Mouse (Mus musculus) liver, embryonic 14.5 days (tissue): ENCODE results near the gene Sox9. TPM values are rescaled to one million over a fixed set of nuclear protein-coding genes. Genes with fewer than 3 reads are reported as not detected.

Experiments
- ATAC-seq: fragments of 200-750 bp; cut with Nextera tagmentation; 2 replicates; pipeline ENCODE4 v1.8.0; 2017; ENCODE audit warnings: moderate number of reproducible peaks, mild to moderate bottlenecking, moderate library complexity; ENCODE audit not compliant: insufficient read depth
- DNase-seq, 3 experiments: peaks; one replicate each; pipeline ENCODE4 v3.0.0-alpha.2; 2012 to 2013; ENCODE audit warnings: low read depth in 3 of 3, low spot score in 3 of 3
- H3K27ac ChIP-seq: fragments of 300-500 bp; sonication (generic); 2 replicates; pipeline ENCODE4 v1.5.1; 2014; ENCODE audit warnings: moderate library complexity, mild to moderate bottlenecking, control low read depth, inconsistent platforms
- H3K27me3 ChIP-seq: fragments of 300-500 bp; sonication (generic); 2 replicates; pipeline ENCODE4 v1.6.1; 2014; ENCODE audit warnings: mild to moderate bottlenecking, low read length, moderate library complexity; ENCODE audit not compliant: control insufficient read depth, insufficient read depth
- H3K36me3 ChIP-seq: fragments of 300-500 bp; sonication (generic); replicated peaks from 2 replicates; pipeline ENCODE4 v1.6.1; 2014; ENCODE audit warnings: low read depth; ENCODE audit not compliant: control insufficient read depth, insufficient read depth
- H3K4me1 ChIP-seq, 2 experiments: fragments of 200-500 bp in 1 of 2; fragments of 300-500 bp in 1 of 2; sonication (generic) in 1 of 2; replicated peaks; 2 replicates each; pipeline ENCODE4 v1.6.1; 2012 to 2014; ENCODE audit warnings: antibody characterized with exemption in 1 of 2, inconsistent platforms in 1 of 2, low read length in 1 of 2; ENCODE audit not compliant: control insufficient read depth in 2 of 2, insufficient read depth in 2 of 2
- H3K4me2 ChIP-seq: fragments of 300-500 bp; sonication (generic); 2 replicates; pipeline ENCODE4 v1.6.1; 2014; ENCODE audit warnings: low read depth, mild to moderate bottlenecking, control low read depth, moderate library complexity
- H3K4me3 ChIP-seq, 2 experiments: fragments of 200-500 bp in 1 of 2; fragments of 300-500 bp in 1 of 2; sonication (generic) in 1 of 2; 2 replicates each; pipeline ENCODE4 v1.5.1; 2012 to 2014; ENCODE audit warnings: low read depth in 2 of 2, low read length in 2 of 2, mild to moderate bottlenecking in 2 of 2, control low read depth in 1 of 2, inconsistent platforms in 1 of 2, moderate library complexity in 1 of 2; ENCODE audit not compliant: insufficient read depth in 1 of 2
- H3K9ac ChIP-seq: fragments of 300-500 bp; sonication (generic); replicated peaks from 2 replicates; pipeline ENCODE4 v1.6.1; 2014; ENCODE audit warnings: mild to moderate bottlenecking, control low read depth, moderate library complexity
- H3K9me3 ChIP-seq: fragments of 300-500 bp; sonication (generic); 2 replicates; pipeline ENCODE4 v1.6.1; 2016; ENCODE audit warnings: low read length, mixed read lengths; ENCODE audit not compliant: control insufficient read depth
- CTCF ChIP-seq: IDR thresholded peaks from 2 replicates; pipeline ENCODE4 v1.5.1; 2016; ENCODE audit warnings: antibody characterized with exemption, low read depth, control low read depth
- EP300 ChIP-seq: IDR thresholded peaks from 2 replicates; pipeline ENCODE4 v1.6.1; 2016; ENCODE audit warnings: antibody characterized with exemption, low read depth
- WGBS: fragments of 180-500 bp; shearing (Covaris S2); extraction: QIAGEN DNeasy Blood & Tissue Kit; methylation state at CpG from one replicate; pipeline ENCODE4 v1.1.7; 2014; ENCODE audit not compliant: insufficient replicate concordance; 5-methylcytosine and 5-hydroxymethylcytosine counted together
- polyA plus RNA-seq, 2 experiments: library from polyadenylated mRNA; depleted of rRNA in 1 of 2; stranded (reverse) in 1 of 2; unstranded in 1 of 2; fragments of >200 nt; fragmentation: Nextera tagmentation in 1 of 2; extraction: Ambion mirVana in 1 of 2; gene quantifications; 2 replicates each; pipeline versions ENCODE4 v1.2.1 to v1.2.3; 2012 to 2014

The Sox9 gene
- polyA plus RNA-seq, 2 experiments: 0.30 to 0.60 TPM

- TF ChIP-seq CTCF: no peak
- no peak for TF ChIP-seq EP300
- Histone ChIP-seq H3K9me3 (no peaks in the 10 kb centered on the region), H3K27ac (no peak overlapping the region), H3K4me2 (no peak overlapping the region), H3K36me3 (no peaks in the 10 kb centered on the region), H3K4me1 (no peaks in the 10 kb centered on the region), H3K27me3 (peaks cover 66% of the 10 kb centered on the region), H3K4me3 (no peak overlapping the region), H3K9ac (no peak overlapping the region)
- WGBS: 3% methylated on average over 19 of the region's 19 CpGs
- no peak for DNase-seq
- no peak for ATAC-seq
Measured at GRCm38 (mm10) chr11:112780394-112780920, 1.6 kb upstream of the Sox9 start.

DNA sequence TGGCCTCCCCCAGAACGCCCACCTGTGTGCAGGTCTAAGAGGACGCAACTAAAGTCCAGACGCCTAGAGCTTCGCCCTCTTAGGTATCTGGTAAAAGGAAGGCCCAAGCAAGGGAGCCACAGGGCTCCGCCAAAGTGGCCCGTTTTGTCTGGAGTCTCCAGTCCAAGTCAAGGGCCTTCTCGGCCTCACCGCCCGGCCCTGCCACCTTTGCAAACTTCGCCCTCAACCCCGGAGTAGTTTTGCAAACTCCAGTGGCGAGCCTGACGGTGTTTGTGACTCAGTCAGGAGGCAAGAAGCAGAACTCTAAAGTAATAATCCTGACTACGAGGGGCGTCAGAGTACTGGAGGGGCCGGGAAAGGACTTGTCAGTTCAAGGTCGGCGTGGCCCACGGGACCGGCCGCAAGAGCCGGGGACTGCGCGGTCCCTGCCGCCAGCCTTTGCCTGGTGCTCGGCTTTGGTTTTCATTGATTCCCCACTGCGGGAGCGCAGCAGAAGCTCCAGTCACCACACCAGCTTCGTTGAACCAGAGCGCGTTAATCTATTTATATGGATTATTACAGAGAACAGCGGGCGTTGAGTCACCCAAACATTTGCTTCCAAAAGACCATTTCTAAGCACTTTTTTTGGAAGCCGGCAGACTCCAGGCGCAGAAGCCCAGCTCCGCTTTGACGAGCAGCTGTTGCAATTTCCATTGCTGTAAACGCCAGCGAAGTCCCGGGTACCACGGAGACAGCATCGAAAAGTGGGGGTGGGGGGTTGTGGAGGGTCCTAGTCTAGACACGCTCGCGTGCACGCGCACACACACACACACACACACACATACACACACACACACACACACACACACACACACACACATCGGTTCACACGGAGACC is 751 bp upstream of the Sox9 start:
- no peaks in the 10 kb centered on the region for H3K36me3 ChIP-seq
- DNase-seq (no peak), ATAC-seq (no peak)
- H3K9me3 ChIP-seq: no peaks in the 10 kb centered on the region
- no peak overlapping the region for H3K9ac ChIP-seq
- peak overlapping the region in 1 of 2 experiments; percentile 10; a peak in 1 of 4 replicates for H3K4me3 ChIP-seq
- no peak for TF ChIP-seq CTCF
- no peak for TF ChIP-seq EP300
- H3K27me3 ChIP-seq: peaks cover 67% of the 10 kb centered on the region
- peak overlapping the region; percentile 45 for H3K4me2 ChIP-seq
- no peak overlapping the region for H3K27ac ChIP-seq
- no peaks in the 10 kb centered on the region for H3K4me1 ChIP-seq
- WGBS: 2% methylated on average over 48 of the region's 49 CpGs

DNA sequence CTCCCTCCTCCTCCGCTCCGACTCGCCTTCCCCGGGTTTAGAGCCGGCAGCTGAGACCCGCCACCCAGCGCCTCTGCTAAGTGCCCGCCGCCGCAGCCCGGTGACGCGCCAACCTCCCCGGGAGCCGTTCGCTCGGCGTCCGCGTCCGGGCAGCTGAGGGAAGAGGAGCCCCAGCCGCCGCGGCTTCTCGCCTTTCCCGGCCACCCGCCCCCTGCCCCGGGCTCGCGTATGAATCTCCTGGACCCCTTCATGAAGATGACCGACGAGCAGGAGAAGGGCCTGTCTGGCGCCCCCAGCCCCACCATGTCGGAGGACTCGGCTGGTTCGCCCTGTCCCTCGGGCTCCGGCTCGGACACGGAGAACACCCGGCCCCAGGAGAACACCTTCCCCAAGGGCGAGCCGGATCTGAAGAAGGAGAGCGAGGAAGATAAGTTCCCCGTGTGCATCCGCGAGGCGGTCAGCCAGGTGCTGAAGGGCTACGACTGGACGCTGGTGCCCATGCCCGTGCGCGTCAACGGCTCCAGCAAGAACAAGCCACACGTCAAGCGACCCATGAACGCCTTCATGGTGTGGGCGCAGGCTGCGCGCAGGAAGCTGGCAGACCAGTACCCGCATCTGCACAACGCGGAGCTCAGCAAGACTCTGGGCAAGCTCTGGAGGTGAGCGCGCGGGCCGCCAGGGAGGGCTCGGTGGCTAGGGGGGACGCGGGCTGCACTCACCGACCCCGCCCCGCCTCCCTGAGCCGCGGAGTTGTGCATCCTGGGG is 515 bp downstream of the Sox9 start:
- Histone ChIP-seq H3K36me3 (no peaks in the 10 kb centered on the region), H3K27me3 (peaks cover 70% of the 10 kb centered on the region), H3K4me3 (peak overlapping the region; percentile 10 to 39), H3K9me3 (no peaks in the 10 kb centered on the region), H3K9ac (no peak overlapping the region), H3K4me2 (peak overlapping the region; percentile 45), H3K4me1 (no peaks in the 10 kb centered on the region), H3K27ac (no peak overlapping the region)
- WGBS: under 1% methylated on average over 72 of the region's 75 CpGs
- ATAC-seq: no peak
- DNase-seq: no peak
- TF ChIP-seq CTCF: no peak
- TF ChIP-seq EP300: no peak

DNA sequence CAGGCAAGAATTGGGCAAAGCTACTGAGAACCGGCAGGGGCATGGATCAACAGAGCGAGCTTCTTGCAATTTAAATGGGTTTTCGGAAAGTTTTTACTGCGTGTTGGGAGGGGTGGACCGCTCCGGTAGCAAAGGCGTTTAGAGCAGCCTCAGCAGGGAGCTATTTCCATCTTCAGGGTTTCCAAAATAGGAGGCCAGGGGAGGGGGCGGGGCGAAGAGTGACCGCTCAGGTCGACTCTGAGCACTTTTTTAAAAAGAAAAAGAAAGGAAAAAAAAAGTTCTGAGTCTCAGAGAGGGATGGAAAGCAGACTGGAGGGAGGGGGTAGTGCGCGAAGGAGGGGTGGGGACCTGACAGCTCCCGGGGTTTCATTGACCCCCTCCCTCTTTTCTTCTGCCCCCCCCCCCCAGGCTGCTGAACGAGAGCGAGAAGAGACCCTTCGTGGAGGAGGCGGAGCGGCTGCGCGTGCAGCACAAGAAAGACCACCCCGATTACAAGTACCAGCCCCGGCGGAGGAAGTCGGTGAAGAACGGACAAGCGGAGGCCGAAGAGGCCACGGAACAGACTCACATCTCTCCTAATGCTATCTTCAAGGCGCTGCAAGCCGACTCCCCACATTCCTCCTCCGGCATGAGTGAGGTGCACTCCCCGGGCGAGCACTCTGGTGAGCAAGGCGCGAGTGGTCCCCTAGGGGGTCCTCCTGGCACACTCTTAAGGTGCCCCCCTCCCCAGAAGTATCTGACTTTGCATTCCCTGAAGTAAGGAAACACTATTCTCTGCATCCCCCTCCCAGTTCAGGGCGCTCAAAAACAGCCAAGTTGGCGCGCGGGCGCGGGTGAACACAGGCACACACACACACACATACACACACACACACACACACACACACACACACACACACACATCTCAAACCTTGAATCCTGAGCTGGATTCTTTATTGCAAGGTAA is 1.6 kb downstream of the Sox9 start:
- Histone ChIP-seq H3K9ac (no peak overlapping the region), H3K4me3 (peak overlapping the region in 1 of 2 experiments; percentile 20; a peak in 1 of 4 replicates), H3K36me3 (no peaks in the 10 kb centered on the region), H3K27me3 (peaks cover 69% of the 10 kb centered on the region), H3K9me3 (no peaks in the 10 kb centered on the region), H3K27ac (no peak overlapping the region), H3K4me1 (no peaks in the 10 kb centered on the region), H3K4me2 (peak overlapping the region; percentile 45)
- DNase-seq (no peak), ATAC-seq (no peak)
- TF ChIP-seq CTCF: no peak
- TF ChIP-seq EP300: no peak
- WGBS: 1% methylated on average over 42 of the region's 42 CpGs
